Mouse (Mus musculus) mesoderm, embryonic 11.5 days (tissue): ENCODE data around the gene Tmc2.

Experiments used
- DNase-seq: peaks from one replicate; pipeline ENCODE4 v3.0.0-alpha.2; 2012; ENCODE audit warnings: low read depth, low spot score

Gene Tmc2

GRCm38 (mm10) chr2:130295331-130296133, 100.5 kb downstream of the Tmc2 start:
- peak; percentile 60 for DNase-seq

GRCm38 (mm10) chr2:130296134-130296745, 101.2 kb downstream of the Tmc2 start:
- DNase-seq = no peak

- DNase-seq = no peak
Observed at GRCm38 (mm10) chr2:130297580-130297979, 102.6 kb downstream of the Tmc2 start.

GRCm38 (mm10) chr2:130303014-130303413, 108.0 kb downstream of the Tmc2 start:
- no peak for DNase-seq
